Mouse (Mus musculus): ENCODE data around the gene Dok7. TPM values are rescaled to one million over a fixed set of nuclear protein-coding genes. Genes with fewer than 3 reads are reported as not detected.

Dok7 gene
- total and polyA plus RNA-seq, 2 experiments from 2014 or later = 11.6 to 26.9 TPM

DNA sequence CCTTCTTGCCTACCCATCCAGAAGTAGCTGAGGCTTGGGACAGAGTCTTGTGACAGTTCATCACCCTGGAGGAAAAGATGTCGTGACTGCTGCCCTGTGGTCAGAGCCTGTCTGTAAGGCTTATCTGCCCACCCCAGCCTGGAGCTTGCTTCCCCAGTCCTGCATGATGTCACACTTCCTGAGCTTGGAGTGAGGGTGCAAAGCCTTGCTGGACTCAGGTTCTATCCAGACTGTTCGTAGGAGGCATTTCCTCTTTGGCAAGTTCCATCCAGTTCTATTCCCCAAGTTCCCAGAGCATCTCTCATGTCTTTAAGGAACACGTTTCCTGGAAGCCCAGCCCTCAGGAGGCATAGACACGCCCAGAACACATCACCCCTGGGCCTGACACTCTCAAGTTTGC, 20.8 kb upstream of the Dok7 start:
- no peak overlapping the region for H3K4me3 ChIP-seq (ENCODE audit: low read length)
- H3K27ac ChIP-seq = no peak overlapping the region
- no peak overlapping the region for H3K4me2 ChIP-seq (ENCODE audit: low read depth, low read length)
- H3K27me3 ChIP-seq (ENCODE audit: insufficient read depth, low read length) = no peaks in the 10 kb centered on the region
- ATAC-seq (no peak), DNase-seq (ENCODE audit: low spot score) (no peak)
- H3K9me3 ChIP-seq (ENCODE audit: low read length) = no peaks in the 10 kb centered on the region
- H3K9ac ChIP-seq (replicated peaks; ENCODE audit: low read length) = no peak overlapping the region
- peaks cover 18% of the 10 kb centered on the region; the same call in 1 of the 2 replicates for H3K36me3 ChIP-seq (ENCODE audit: insufficient read depth, low read length)
- no peaks in the 10 kb centered on the region for H3K4me1 ChIP-seq (ENCODE audit: insufficient read depth, low read length)
- WGBS = 77% methylated on average over 4 of the region's 4 CpGs
- TF ChIP-seq CTCF (IDR thresholded peaks at IDR 0.05; ENCODE audit: low read depth) = no peak

DNA sequence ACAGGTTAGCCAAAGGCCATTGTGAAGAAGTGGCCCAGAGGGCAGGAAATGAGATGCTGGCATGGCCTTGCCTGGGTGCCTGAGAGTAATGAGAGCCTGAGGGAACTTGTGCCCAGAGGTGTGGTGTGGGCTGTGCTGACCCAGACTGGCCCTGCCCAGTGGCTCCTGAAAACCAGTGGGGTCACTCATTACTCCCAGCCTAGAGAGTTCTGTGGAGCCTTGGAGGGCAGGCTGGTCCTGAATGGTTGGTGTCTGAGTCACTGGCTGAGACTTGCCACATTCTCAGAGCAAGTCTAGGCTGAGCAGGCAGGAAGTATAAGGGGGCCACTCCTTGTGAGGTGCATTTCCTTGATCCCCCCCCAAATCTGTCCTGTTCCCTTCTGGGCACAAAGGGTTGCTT, 19.1 kb upstream of the Dok7 start:
- no peak overlapping the region for H3K4me3 ChIP-seq (ENCODE audit: low read length)
- no peaks in the 10 kb centered on the region for H3K9me3 ChIP-seq (ENCODE audit: low read length)
- H3K27me3 ChIP-seq (ENCODE audit: insufficient read depth, low read length) = no peaks in the 10 kb centered on the region
- no peak overlapping the region for H3K9ac ChIP-seq (replicated peaks; ENCODE audit: low read length)
- H3K4me2 ChIP-seq (ENCODE audit: low read depth, low read length) = no peak overlapping the region
- no peaks in the 10 kb centered on the region for H3K4me1 ChIP-seq (ENCODE audit: insufficient read depth, low read length)
- ATAC-seq (no peak), DNase-seq (ENCODE audit: low spot score) (no peak)
- TF ChIP-seq CTCF (IDR thresholded peaks at IDR 0.05; ENCODE audit: low read depth) = no peak
- no peak overlapping the region for H3K27ac ChIP-seq
- peaks cover 8% of the 10 kb centered on the region; the same call in 1 of the 2 replicates for H3K36me3 ChIP-seq (ENCODE audit: insufficient read depth, low read length)

DNA sequence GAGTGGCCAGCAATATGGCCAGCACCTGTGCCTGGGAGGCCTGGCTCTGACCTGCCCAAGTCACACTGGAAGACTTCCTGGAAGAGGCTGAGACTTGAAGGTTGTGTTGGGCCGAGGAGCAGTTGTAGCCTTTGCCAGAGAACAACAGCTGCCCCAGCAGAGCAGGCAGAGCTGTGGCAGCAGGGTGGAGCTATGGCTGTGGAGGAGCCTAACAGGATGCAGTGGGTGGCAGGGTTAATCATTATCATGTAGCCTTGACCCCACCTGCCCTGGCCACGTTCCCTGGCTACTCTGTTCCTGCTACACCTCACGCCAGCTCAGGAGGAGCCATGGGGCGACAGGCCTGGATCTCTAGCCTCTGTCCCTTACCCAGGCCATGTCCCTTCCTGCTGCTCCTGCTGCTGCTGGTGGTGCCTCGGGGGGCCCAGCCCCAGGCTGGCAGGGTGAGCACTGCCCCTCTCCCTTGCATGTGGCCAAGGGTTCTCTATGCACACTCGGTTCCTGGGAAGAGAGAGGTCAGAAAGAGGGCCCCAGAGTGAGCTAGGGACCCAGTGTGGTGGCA, 15.2 kb upstream of the Dok7 start, which contains the start of gene Hgfac:
Gene Hgfac (plus strand): TSS at position 242 of the 562 bp plus-strand sequence.
- no peak for TF ChIP-seq CTCF (IDR thresholded peaks at IDR 0.05; ENCODE audit: low read depth)
- H3K27ac ChIP-seq = no peak within 1 kb of the TSS
- no peak within 1 kb of the TSS for H3K4me3 ChIP-seq (ENCODE audit: low read length)
- no peak within 1 kb of the TSS for H3K4me2 ChIP-seq (ENCODE audit: low read depth, low read length)
- no peaks in the 10 kb centered on the region for H3K4me1 ChIP-seq (ENCODE audit: insufficient read depth, low read length)
- no peaks in the 10 kb centered on the region for H3K27me3 ChIP-seq (ENCODE audit: insufficient read depth, low read length)
- no peak within 1 kb of the TSS for H3K9ac ChIP-seq (replicated peaks; ENCODE audit: low read length)
- 63% methylated on average over 6 of the region's 6 CpGs for WGBS
- no peaks in the 10 kb centered on the region for H3K9me3 ChIP-seq (ENCODE audit: low read length)
- ATAC-seq (no peak), DNase-seq (ENCODE audit: low spot score) (no peak)
- H3K36me3 ChIP-seq (ENCODE audit: insufficient read depth, low read length) = no peaks in the 10 kb centered on the region

DNA sequence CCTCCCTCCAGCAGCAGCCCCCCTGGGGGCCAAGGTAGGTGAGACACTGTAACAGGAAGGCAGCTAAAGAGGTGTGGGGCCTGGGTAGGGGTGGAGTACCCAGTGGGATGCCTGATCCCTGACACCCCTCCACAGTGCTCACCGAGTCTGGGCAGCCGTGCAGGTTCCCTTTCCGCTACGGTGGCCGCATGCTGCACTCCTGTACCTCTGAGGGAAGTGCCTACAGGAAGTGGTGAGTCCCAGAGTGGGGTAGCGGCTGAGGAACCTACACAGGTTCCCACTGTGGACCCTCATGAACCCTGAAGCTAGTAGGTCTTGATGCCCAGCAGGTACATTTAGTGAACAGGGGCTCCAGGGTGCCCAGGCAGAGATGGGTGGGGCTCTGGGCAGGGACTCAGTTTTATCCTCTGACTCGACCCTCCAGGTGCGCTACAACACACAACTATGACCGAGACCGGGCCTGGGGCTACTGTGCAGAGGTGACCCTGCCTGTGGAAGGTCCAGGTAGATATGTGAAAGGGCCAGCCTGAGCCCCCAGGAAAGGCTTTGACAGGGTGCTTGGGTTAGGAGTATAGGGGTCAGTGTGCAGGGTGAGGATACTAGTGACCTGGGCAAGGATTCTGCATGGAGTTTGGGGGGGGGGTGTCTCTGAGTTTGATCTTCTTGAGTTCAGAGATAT, 14.0 kb upstream of the Dok7 start:
- Histone ChIP-seq H3K27me3 (ENCODE audit: insufficient read depth, low read length) (no peaks in the 10 kb centered on the region), H3K36me3 (ENCODE audit: insufficient read depth, low read length) (no peaks in the 10 kb centered on the region), H3K9me3 (ENCODE audit: low read length) (no peaks in the 10 kb centered on the region), H3K4me3 (ENCODE audit: low read length) (no peak overlapping the region), H3K4me2 (ENCODE audit: low read depth, low read length) (no peak overlapping the region), H3K27ac (no peak overlapping the region), H3K9ac (replicated peaks; ENCODE audit: low read length) (no peak overlapping the region), H3K4me1 (ENCODE audit: insufficient read depth, low read length) (no peaks in the 10 kb centered on the region)
- no peak for TF ChIP-seq CTCF (IDR thresholded peaks at IDR 0.05; ENCODE audit: low read depth)
- no peak; the same call in 1 of the 2 replicates for ATAC-seq
- 80% methylated on average over 10 of the region's 10 CpGs for WGBS
- no peak for DNase-seq (ENCODE audit: low spot score)

DNA sequence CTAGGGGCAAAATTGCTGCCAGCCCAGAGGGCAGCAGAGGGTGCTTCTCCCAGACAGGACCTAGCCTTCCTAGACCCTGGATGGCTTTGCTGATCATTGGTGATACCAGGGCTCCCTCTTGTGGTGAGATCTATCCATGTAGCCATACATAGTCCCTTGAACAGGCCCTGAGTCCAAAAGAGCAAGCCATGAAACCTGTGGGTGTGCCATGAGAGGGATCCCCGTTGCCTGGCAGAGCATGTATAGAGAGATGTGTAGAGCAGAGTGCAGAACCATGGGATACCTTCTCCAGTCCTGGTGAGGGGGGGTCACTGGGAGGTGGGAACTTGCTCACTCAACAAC, 13.5 kb upstream of the Dok7 start:
- no peaks in the 10 kb centered on the region for H3K27me3 ChIP-seq (ENCODE audit: insufficient read depth, low read length)
- no peaks in the 10 kb centered on the region for H3K4me1 ChIP-seq (ENCODE audit: insufficient read depth, low read length)
- TF ChIP-seq CTCF (IDR thresholded peaks at IDR 0.05; ENCODE audit: low read depth) = peak; percentile 96
- H3K9ac ChIP-seq (replicated peaks; ENCODE audit: low read length) = no peak overlapping the region
- WGBS = 21% methylated on average over 1 of the region's 1 CpGs
- H3K4me2 ChIP-seq (ENCODE audit: low read depth, low read length) = no peak overlapping the region
- peak; percentile 89 for ATAC-seq
- no peaks in the 10 kb centered on the region for H3K36me3 ChIP-seq (ENCODE audit: insufficient read depth, low read length)
- DNase-seq (ENCODE audit: low spot score) = peak; percentile 94
- H3K27ac ChIP-seq = no peak overlapping the region
- no peaks in the 10 kb centered on the region for H3K9me3 ChIP-seq (ENCODE audit: low read length)
- H3K4me3 ChIP-seq (ENCODE audit: low read length) = no peak overlapping the region

DNA sequence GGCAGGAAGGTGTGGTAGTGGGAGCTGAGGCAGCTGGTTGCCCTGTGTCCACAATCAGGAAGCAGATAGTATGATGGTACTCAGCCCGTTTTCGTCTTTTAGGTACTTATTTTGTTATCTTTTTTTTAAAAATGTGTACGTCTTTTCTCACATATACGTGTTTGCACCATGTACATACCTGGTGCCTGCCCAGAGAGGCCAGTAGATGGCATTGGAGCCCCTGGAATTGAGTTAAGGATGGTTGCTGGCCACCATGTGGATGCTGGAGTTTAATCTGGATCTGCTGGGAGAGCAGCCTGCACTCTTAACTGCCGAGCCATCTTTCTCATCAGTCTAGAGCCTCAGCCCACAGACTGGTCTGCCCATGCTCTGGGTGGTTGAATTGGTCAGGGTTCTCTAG, 6.0 kb upstream of the Dok7 start:
- ATAC-seq = no peak
- no peak overlapping the region for H3K4me2 ChIP-seq (ENCODE audit: low read depth, low read length)
- no peaks in the 10 kb centered on the region for H3K27me3 ChIP-seq (ENCODE audit: insufficient read depth, low read length)
- H3K27ac ChIP-seq = no peak overlapping the region
- no peaks in the 10 kb centered on the region for H3K36me3 ChIP-seq (ENCODE audit: insufficient read depth, low read length)
- no peak for DNase-seq (ENCODE audit: low spot score)
- no peaks in the 10 kb centered on the region for H3K9me3 ChIP-seq (ENCODE audit: low read length)
- H3K4me1 ChIP-seq (ENCODE audit: insufficient read depth, low read length) = peaks cover 5% of the 10 kb centered on the region; the same call in 1 of the 2 replicates
- TF ChIP-seq CTCF (IDR thresholded peaks at IDR 0.05; ENCODE audit: low read depth) = peak; percentile 52
- no peak overlapping the region for H3K9ac ChIP-seq (replicated peaks; ENCODE audit: low read length)
- H3K4me3 ChIP-seq (ENCODE audit: low read length) = no peak overlapping the region
- 79% methylated on average over 5 of the region's 5 CpGs for WGBS

DNA sequence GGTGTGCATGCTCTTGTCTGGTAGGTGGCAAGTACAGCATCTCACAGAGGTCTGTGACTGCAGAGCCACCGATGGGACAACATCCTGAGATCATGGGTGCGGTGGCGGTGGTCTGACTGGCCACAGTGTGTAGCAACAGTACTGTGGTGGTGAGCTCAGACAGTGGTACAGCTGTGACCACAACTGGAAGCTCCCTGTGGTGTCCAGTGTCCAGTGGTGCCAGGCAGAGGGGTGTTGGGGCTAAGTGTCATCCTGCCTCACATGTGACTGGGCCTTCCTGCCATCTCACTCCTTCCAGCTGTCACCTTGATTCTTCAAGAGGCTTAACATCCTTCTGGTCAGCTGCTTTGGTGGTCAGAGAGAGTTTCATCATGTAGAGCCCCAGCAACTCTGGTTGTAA, 1.9 kb upstream of the Dok7 start:
- H3K9me3 ChIP-seq (ENCODE audit: low read length) = no peaks in the 10 kb centered on the region
- H3K4me3 ChIP-seq (ENCODE audit: low read length) = no peak overlapping the region
- WGBS = 94% methylated on average over 3 of the region's 3 CpGs
- no peak overlapping the region for H3K9ac ChIP-seq (replicated peaks; ENCODE audit: low read length)
- ATAC-seq (no peak), DNase-seq (ENCODE audit: low spot score) (no peak)
- H3K27me3 ChIP-seq (ENCODE audit: insufficient read depth, low read length) = no peaks in the 10 kb centered on the region
- no peak overlapping the region for H3K4me2 ChIP-seq (ENCODE audit: low read depth, low read length)
- H3K27ac ChIP-seq = no peak overlapping the region
- no peak for TF ChIP-seq CTCF (IDR thresholded peaks at IDR 0.05; ENCODE audit: low read depth)
- H3K36me3 ChIP-seq (ENCODE audit: insufficient read depth, low read length) = no peaks in the 10 kb centered on the region
- H3K4me1 ChIP-seq (ENCODE audit: insufficient read depth, low read length) = peaks cover 22% of the 10 kb centered on the region

All from hindbrain, postnatal 0 days (tissue).